Mouse (Mus musculus): ENCODE measurements at regions not wholly inside any gene's neighbourhood (a gene's known extent, or its start where the extent isn't known, plus 50 kb on each side); places are given as distances from the start of the nearest gene placed in this dataset.

- no peak for DNase-seq (ENCODE audit: low read depth, low spot score)
- TF ChIP-seq HCFC1 (IDR thresholded peaks at IDR 0.05; ENCODE audit: low read depth, low read length) (no peak), MAZ (IDR thresholded peaks at IDR 0.05; ENCODE audit: low read depth, low read length) (no peak), TAL1 (IDR thresholded peaks at IDR 0.05; ENCODE audit: low read length) (no peak), CHD1 (IDR thresholded peaks at IDR 0.05; ENCODE audit: low read depth, low read length) (no peak), USF1 (IDR thresholded peaks at IDR 0.05; ENCODE audit: low read depth, low read length) (no peak), CHD2 (IDR thresholded peaks at IDR 0.05; ENCODE audit: low read length) (no peak), SIN3A (IDR thresholded peaks at IDR 0.05; ENCODE audit: low read length) (no peak), MXI1 (IDR thresholded peaks at IDR 0.05; ENCODE audit: low read depth, low read length) (no peak), BHLHE40 (IDR thresholded peaks at IDR 0.05; ENCODE audit: borderline replicate concordance, low read depth, low read length) (no peak), JUND (IDR thresholded peaks at IDR 0.05; ENCODE audit: low read depth, low read length) (no peak), USF2 (IDR thresholded peaks at IDR 0.05; ENCODE audit: borderline replicate concordance in 1 of 2, insufficient read depth in 1 of 2, low read depth in 1 of 2, low read length in 2 of 2) (no peak), KAT2A (conservative IDR thresholded peaks at IDR 0.05; ENCODE audit: low read depth, low read length) (no peak), ELF1 (IDR thresholded peaks at IDR 0.05; ENCODE audit: low read depth, low read length) (no peak), ZKSCAN1 (IDR thresholded peaks at IDR 0.05; ENCODE audit: low read depth, low read length) (no peak), NELFE (IDR thresholded peaks at IDR 0.05; ENCODE audit: low read depth, low read length) (no peak)
- H3K27me3 ChIP-seq (ENCODE audit: control insufficient read depth in 1 of 2, insufficient read depth in 2 of 2, low read length in 2 of 2): no peaks in the 10 kb centered on the region
- H3K9me3 ChIP-seq (replicated peaks; ENCODE audit: insufficient read depth, low read length): no peaks in the 10 kb centered on the region
- H3K27ac ChIP-seq (ENCODE audit: control insufficient read depth, low read depth, low read length): no peak overlapping the region
- H3K4me1 ChIP-seq (ENCODE audit: control insufficient read depth in 1 of 2, insufficient read depth in 2 of 2, low read length in 2 of 2): no peaks in the 10 kb centered on the region
- H3K36me3 ChIP-seq (ENCODE audit: control insufficient read depth in 1 of 2, insufficient read depth in 2 of 2, low read length in 2 of 2): no peaks in the 10 kb centered on the region
- no peaks in the 10 kb centered on the region for H3K79me2 ChIP-seq (ENCODE audit: control insufficient read depth, insufficient read depth, low read length, poor library complexity)
- no peak overlapping the region for H3K9ac ChIP-seq (ENCODE audit: control insufficient read depth, low read depth, low read length, poor library complexity, severe bottlenecking)
- no peak overlapping the region for H3K4me3 ChIP-seq (ENCODE audit: control insufficient read depth in 1 of 2, insufficient read depth in 1 of 2, low read depth in 2 of 2, low read length in 2 of 2)
These were observed 178.7 kb downstream of the Maf start for GRCm38 (mm10) chr8:115528879-115529278.

GRCm38 (mm10) chr8:115525149-115525548, 182.4 kb downstream of the Maf start:
- no peak overlapping the region for H3K9ac ChIP-seq (ENCODE audit: control insufficient read depth, low read depth, low read length, poor library complexity, severe bottlenecking)
- no peaks in the 10 kb centered on the region for H3K27me3 ChIP-seq (ENCODE audit: control insufficient read depth in 1 of 2, insufficient read depth in 2 of 2, low read length in 2 of 2)
- no peak overlapping the region for H3K27ac ChIP-seq (ENCODE audit: control insufficient read depth, low read depth, low read length)
- no peaks in the 10 kb centered on the region for H3K9me3 ChIP-seq (replicated peaks; ENCODE audit: insufficient read depth, low read length)
- no peak for DNase-seq (ENCODE audit: low read depth, low spot score)
- H3K4me3 ChIP-seq (ENCODE audit: control insufficient read depth in 1 of 2, insufficient read depth in 1 of 2, low read depth in 2 of 2, low read length in 2 of 2): no peak overlapping the region
- H3K36me3 ChIP-seq (ENCODE audit: control insufficient read depth in 1 of 2, insufficient read depth in 2 of 2, low read length in 2 of 2): no peaks in the 10 kb centered on the region
- H3K4me1 ChIP-seq (ENCODE audit: control insufficient read depth in 1 of 2, insufficient read depth in 2 of 2, low read length in 2 of 2): no peaks in the 10 kb centered on the region
- no peak for TF ChIP-seq ELF1 (IDR thresholded peaks at IDR 0.05; ENCODE audit: low read depth, low read length)
- no peak for TF ChIP-seq CTCF (IDR thresholded peaks at IDR 0.05 in 2 of 3, conservative IDR thresholded peaks at IDR 0.05 in 1 of 3; ENCODE audit: control insufficient read depth in 1 of 3, insufficient read depth in 1 of 3, low read depth in 2 of 3, low read length in 3 of 3, poor library complexity in 1 of 3, severe bottlenecking in 1 of 3)
- TF ChIP-seq TAL1 (IDR thresholded peaks at IDR 0.05; ENCODE audit: low read length): no peak
- TF ChIP-seq NRF1 (IDR thresholded peaks at IDR 0.05; ENCODE audit: insufficient read depth, low read depth, low read length, poor library complexity, severe bottlenecking): no peak
- no peak for TF ChIP-seq POLR2AphosphoS2 (IDR thresholded peaks at IDR 0.05; ENCODE audit: low read length)
- TF ChIP-seq MYB (IDR thresholded peaks at IDR 0.05; ENCODE audit: low read depth, low read length): no peak
- no peak for TF ChIP-seq KAT2A (conservative IDR thresholded peaks at IDR 0.05; ENCODE audit: low read depth, low read length)
- no peak for TF ChIP-seq SIN3A (IDR thresholded peaks at IDR 0.05; ENCODE audit: low read length)
- no peak for TF ChIP-seq MAFK (IDR thresholded peaks at IDR 0.05; ENCODE audit: borderline replicate concordance, low read depth, low read length)
- TF ChIP-seq MXI1 (IDR thresholded peaks at IDR 0.05; ENCODE audit: low read depth, low read length): no peak
- TF ChIP-seq EP300 (IDR thresholded peaks at IDR 0.05; ENCODE audit: low read depth in 1 of 2, low read length in 2 of 2): no peak
- no peak for TF ChIP-seq TCF12 (IDR thresholded peaks at IDR 0.05; ENCODE audit: low read depth, low read length)
- TF ChIP-seq CHD1 (IDR thresholded peaks at IDR 0.05; ENCODE audit: low read depth, low read length): no peak
- no peak for TF ChIP-seq POLR2AphosphoS5 (IDR thresholded peaks at IDR 0.05; ENCODE audit: borderline replicate concordance, low read depth, low read length)
- no peak for TF ChIP-seq MAX (IDR thresholded peaks at IDR 0.05; ENCODE audit: low read length)
- no peak for TF ChIP-seq HCFC1 (IDR thresholded peaks at IDR 0.05; ENCODE audit: low read depth, low read length)
- TF ChIP-seq POLR2A (IDR thresholded peaks at IDR 0.05; ENCODE audit: control insufficient read depth in 1 of 2, insufficient read depth in 1 of 2, low read depth in 1 of 2, low read length in 2 of 2, poor library complexity in 1 of 2): no peak
- TF ChIP-seq TBP (IDR thresholded peaks at IDR 0.05; ENCODE audit: low read depth, low read length): no peak
- TF ChIP-seq ZKSCAN1 (IDR thresholded peaks at IDR 0.05; ENCODE audit: low read depth, low read length): no peak
- no peaks in the 10 kb centered on the region for H3K79me2 ChIP-seq (ENCODE audit: control insufficient read depth, insufficient read depth, low read length, poor library complexity)

Measured in MEL (cell line).